Mouse (Mus musculus): ENCODE data around the gene 4930522H14Rik.

GRCm38 (mm10) chr4:109482701-109483100 is 48.4 kb downstream of the 4930522H14Rik start:
- no peak for TF ChIP-seq POLR2A (IDR thresholded peaks at IDR 0.05; ENCODE audit: control insufficient read depth, low read depth, low read length)
- TF ChIP-seq CTCF (IDR thresholded peaks at IDR 0.05; ENCODE audit: control insufficient read depth, insufficient read depth, insufficient replicate concordance, low read depth, low read length), result no peak
